Mouse (Mus musculus): ENCODE measurements around the gene Glycam1. TPM values are rescaled to one million over a fixed set of nuclear protein-coding genes. Genes with fewer than 3 reads are reported as not detected.
"Not testable (repeated sequence)": the region's sequence is repeated elsewhere in the genome, so short reads cannot be mapped to it uniquely, and the experiment has no call there.

Gene Glycam1
- not detected in 2 replicates for polyA plus RNA-seq (2015; fragmentation: Nextera tagmentation; extraction: Ambion mirVana)

- Histone ChIP-seq H3K9ac (no peak within 1 kb of the TSS), H3K4me2 (replicated peaks) (no peak within 1 kb of the TSS), H3K27ac (no peak within 1 kb of the TSS), H3K4me3 (replicated peaks) (no peak within 1 kb of the TSS), H3K27me3 (replicated peaks) (no peaks in the 10 kb centered on the region), H3K9me3 (no peaks in the 10 kb centered on the region), H3K36me3 (no peaks in the 10 kb centered on the region), H3K4me1 (replicated peaks) (no peaks in the 10 kb centered on the region)
- ATAC-seq = no peak
Observed at GRCm38 (mm10) chr15:103564981-103565380, at the start of gene Glycam1. Glycam1 (minus strand) TSS chr15:103565081.

- Histone ChIP-seq H3K27me3 (replicated peaks) (no peaks in the 10 kb centered on the region), H3K36me3 (no peaks in the 10 kb centered on the region), H3K4me1 (replicated peaks) (no peaks in the 10 kb centered on the region), H3K4me3 (replicated peaks) (no peak overlapping the region), H3K9ac (no peak overlapping the region), H3K27ac (no peak overlapping the region), H3K4me2 (replicated peaks) (no peak overlapping the region), H3K9me3 (no peaks in the 10 kb centered on the region)
- ATAC-seq = no peak
- 73% methylated on average over 1 of the region's 1 CpGs for WGBS
Observed at GRCm38 (mm10) chr15:103604481-103604880, 39.6 kb upstream of the Glycam1 start.

- 59% methylated on average over 2 of the region's 2 CpGs for WGBS
- Histone ChIP-seq H3K4me1 (replicated peaks) (no peaks in the 10 kb centered on the region), H3K27me3 (replicated peaks) (no peaks in the 10 kb centered on the region), H3K9me3 (no peaks in the 10 kb centered on the region), H3K9ac (no peak overlapping the region), H3K36me3 (no peaks in the 10 kb centered on the region), H3K4me3 (replicated peaks) (no peak overlapping the region), H3K4me2 (replicated peaks) (no peak overlapping the region), H3K27ac (no peak overlapping the region)
- ATAC-seq = no peak
Observed at GRCm38 (mm10) chr15:103590779-103591178, 25.9 kb upstream of the Glycam1 start.

- ATAC-seq; H3K27ac ChIP-seq; H3K9ac ChIP-seq; H3K36me3 ChIP-seq; H3K27me3 ChIP-seq (replicated peaks); H3K9me3 ChIP-seq; H3K4me3 ChIP-seq (replicated peaks); H3K4me2 ChIP-seq (replicated peaks); H3K4me1 ChIP-seq (replicated peaks): not testable (repeated sequence)
- WGBS = 82% methylated on average over 4 of the region's 4 CpGs
Observed at GRCm38 (mm10) chr15:103587752-103588151, 22.9 kb upstream of the Glycam1 start.

GRCm38 (mm10) chr15:103585876-103586275 lies 21.0 kb upstream of the Glycam1 start:
- no peak for ATAC-seq
- H3K4me2 ChIP-seq (replicated peaks) = no peak overlapping the region

GRCm38 (mm10) chr15:103552096-103552690 lies 12.7 kb downstream of the Glycam1 start:
- Histone ChIP-seq H3K9ac (no peak overlapping the region), H3K27me3 (replicated peaks) (no peaks in the 10 kb centered on the region), H3K9me3 (no peaks in the 10 kb centered on the region), H3K36me3 (no peaks in the 10 kb centered on the region), H3K4me2 (replicated peaks) (no peak overlapping the region), H3K4me3 (replicated peaks) (no peak overlapping the region), H3K27ac (no peak overlapping the region), H3K4me1 (replicated peaks) (no peaks in the 10 kb centered on the region)
- ATAC-seq = peak; percentile 41; the same call in 1 of the 2 replicates
- WGBS = 43% methylated on average over 3 of the region's 3 CpGs

More at GRCm38 (mm10) chr15:103585876-103586275, 21.0 kb upstream of the Glycam1 start:
- H3K4me1 ChIP-seq (replicated peaks) = no peaks in the 10 kb centered on the region
- no peak overlapping the region for H3K27ac ChIP-seq
- no peak overlapping the region for H3K4me3 ChIP-seq (replicated peaks)
- H3K27me3 ChIP-seq (replicated peaks) = no peaks in the 10 kb centered on the region
- H3K36me3 ChIP-seq = no peaks in the 10 kb centered on the region
- 73% methylated on average over 2 of the region's 2 CpGs for WGBS
- no peaks in the 10 kb centered on the region for H3K9me3 ChIP-seq
- H3K9ac ChIP-seq = no peak overlapping the region

GRCm38 (mm10) chr15:103551053-103551452 lies 13.8 kb downstream of the Glycam1 start:
- H3K27me3 ChIP-seq (replicated peaks) = no peaks in the 10 kb centered on the region
- H3K9ac ChIP-seq = no peak overlapping the region
- ATAC-seq = no peak
- H3K4me1 ChIP-seq (replicated peaks) = no peaks in the 10 kb centered on the region
- no peak overlapping the region for H3K4me2 ChIP-seq (replicated peaks)
- H3K36me3 ChIP-seq = no peaks in the 10 kb centered on the region
- 23% methylated on average over 1 of the region's 1 CpGs for WGBS
- H3K4me3 ChIP-seq (replicated peaks) = no peak overlapping the region
- no peak overlapping the region for H3K27ac ChIP-seq
- no peaks in the 10 kb centered on the region for H3K9me3 ChIP-seq

GRCm38 (mm10) chr15:103549475-103549874 lies 15.4 kb downstream of the Glycam1 start:
- Histone ChIP-seq H3K27me3 (replicated peaks) (no peaks in the 10 kb centered on the region), H3K27ac (no peak overlapping the region), H3K4me2 (replicated peaks) (no peak overlapping the region), H3K9me3 (no peaks in the 10 kb centered on the region), H3K36me3 (no peaks in the 10 kb centered on the region), H3K4me1 (replicated peaks) (no peaks in the 10 kb centered on the region), H3K4me3 (replicated peaks) (no peak overlapping the region), H3K9ac (no peak overlapping the region)
- 86% methylated on average over 1 of the region's 1 CpGs for WGBS
- ATAC-seq = no peak

- 76% methylated on average over 3 of the region's 3 CpGs for WGBS
- Histone ChIP-seq H3K9me3 (no peaks in the 10 kb centered on the region), H3K4me3 (replicated peaks) (no peak overlapping the region), H3K4me2 (replicated peaks) (no peak overlapping the region), H3K27ac (no peak overlapping the region), H3K27me3 (replicated peaks) (no peaks in the 10 kb centered on the region), H3K9ac (no peak overlapping the region), H3K36me3 (no peaks in the 10 kb centered on the region), H3K4me1 (replicated peaks) (no peaks in the 10 kb centered on the region)
- ATAC-seq = no peak
Observed at GRCm38 (mm10) chr15:103547983-103548382, 16.9 kb downstream of the Glycam1 start.

GRCm38 (mm10) chr15:103542526-103542925 lies 22.4 kb downstream of the Glycam1 start:
- no peaks in the 10 kb centered on the region for H3K36me3 ChIP-seq
- H3K4me3 ChIP-seq (replicated peaks) = no peak overlapping the region
- no peak overlapping the region for H3K27ac ChIP-seq
- H3K4me1 ChIP-seq (replicated peaks) = peaks cover 5% of the 10 kb centered on the region
- H3K4me2 ChIP-seq (replicated peaks) = no peak overlapping the region
- peaks cover 8% of the 10 kb centered on the region for H3K27me3 ChIP-seq (replicated peaks)
- no peaks in the 10 kb centered on the region for H3K9me3 ChIP-seq
- ATAC-seq = no peak
- H3K9ac ChIP-seq = no peak overlapping the region

GRCm38 (mm10) chr15:103540646-103541045 lies 24.2 kb downstream of the Glycam1 start:
- Histone ChIP-seq H3K27ac (no peak overlapping the region), H3K27me3 (replicated peaks) (peaks cover 19% of the 10 kb centered on the region), H3K4me1 (replicated peaks) (peaks cover 14% of the 10 kb centered on the region), H3K4me3 (replicated peaks) (no peak overlapping the region), H3K36me3 (no peaks in the 10 kb centered on the region), H3K4me2 (replicated peaks) (no peak overlapping the region), H3K9me3 (no peaks in the 10 kb centered on the region), H3K9ac (no peak overlapping the region)
- ATAC-seq = no peak
- WGBS = 73% methylated on average over 1 of the region's 1 CpGs

GRCm38 (mm10) chr15:103539259-103539658 lies 25.6 kb downstream of the Glycam1 start:
- Histone ChIP-seq H3K27me3 (replicated peaks) (peaks cover 24% of the 10 kb centered on the region), H3K4me1 (replicated peaks) (peaks cover 14% of the 10 kb centered on the region), H3K9ac (no peak overlapping the region), H3K4me2 (replicated peaks) (no peak overlapping the region), H3K4me3 (replicated peaks) (no peak overlapping the region), H3K9me3 (no peaks in the 10 kb centered on the region), H3K27ac (no peak overlapping the region), H3K36me3 (no peaks in the 10 kb centered on the region)
- ATAC-seq = no peak
- WGBS = 46% methylated on average over 2 of the region's 2 CpGs

GRCm38 (mm10) chr15:103537822-103538213 lies 27.1 kb downstream of the Glycam1 start, which contains the start of gene Ppp1r1a:
Ppp1r1a (minus strand) TSS chr15:103538003.
- Histone ChIP-seq H3K4me3 (replicated peaks) (peak within 1 kb of the TSS; percentile 62), H3K36me3 (no peaks in the 10 kb centered on the region), H3K9me3 (no peaks in the 10 kb centered on the region), H3K27me3 (replicated peaks) (peaks cover 24% of the 10 kb centered on the region), H3K4me2 (replicated peaks) (peak within 1 kb of the TSS; percentile 94), H3K9ac (peak within 1 kb of the TSS; percentile 55), H3K27ac (no peak within 1 kb of the TSS), H3K4me1 (replicated peaks) (peaks cover 14% of the 10 kb centered on the region)
- WGBS = 0% methylated on average over 36 of the region's 36 CpGs
- peak; percentile 86 for ATAC-seq

All from intestine, embryonic 15.5 days (tissue).